20 mouse cellular contexts compared by ENCODE assay signal in genomic region chr5:135127669-135128068, GRCm38 (mm10).
"Had no signal": no experiment of that assay in that cellular context is flagged by ENCODE, and none has a peak within 500 bp of the region (broad histone marks: within the 10 kb centered on the region; RNA-seq: fewer than 3 reads in every experiment).

No protein-coding gene starts in this region.

- H3K4me1 ChIP-seq: liver, embryonic 13.5 days; midbrain, embryonic 10.5 days; midbrain, embryonic 13.5 days; neural tube, embryonic 12.5 days; neural tube, embryonic 15.5 days had no signal

- DNase-seq: kidney, adult 18-20 months; kidney, adult 9 months; kidney, postnatal 14 days; kidney, postnatal 4 days; liver, embryonic 13.5 days; lung, adult 2 months; lung, postnatal 14 days; lung, postnatal 4 days; right cerebral cortex, adult 18-20 months; right cerebral cortex, postnatal 25 days; thymus, adult 18-20 months; thymus, postnatal 4 days had no signal

- ATAC-seq: intestine, embryonic 16.5 days; midbrain, embryonic 13.5 days; midbrain, embryonic 16.5 days had no signal

- H3K36me3 ChIP-seq: midbrain, embryonic 10.5 days; midbrain, embryonic 13.5 days; neural tube, embryonic 12.5 days; neural tube, embryonic 15.5 days had no signal

- H3K9me3 ChIP-seq: liver, embryonic 13.5 days; midbrain, embryonic 10.5 days; midbrain, embryonic 13.5 days; neural tube, embryonic 12.5 days; neural tube, embryonic 15.5 days had no signal

- H3K4me3 ChIP-seq: left cerebral cortex, adult 2 months; liver, embryonic 13.5 days; megakaryocyte, embryonic 14.5 days; midbrain, embryonic 10.5 days; midbrain, embryonic 13.5 days; neural tube, embryonic 12.5 days; neural tube, embryonic 15.5 days had no signal

- H3K27ac ChIP-seq: left cerebral cortex, adult 2 months; liver, embryonic 13.5 days; midbrain, embryonic 10.5 days; midbrain, embryonic 13.5 days; neural tube, embryonic 12.5 days; neural tube, embryonic 15.5 days had no signal
